Mouse (Mus musculus) heart, postnatal 25 days (tissue): ENCODE results near the gene Syne4. TPM values are rescaled to one million over a fixed set of nuclear protein-coding genes. Genes with fewer than 3 reads are reported as not detected.
A peak's percentile ranks its signal among the peaks of the same experiment; 100 is the strongest.

Experiments
- DNase-seq: peaks from one replicate; pipeline ENCODE4 v3.0.0; 2022; ENCODE audit warnings: low spot score
- intact Hi-C: fragments of 180-260 bp; cut with DNase I; formaldehyde crosslinking; loops from one replicate; pipeline ENCODE4 v1.15.1; 2025
- total RNA-seq, 2 experiments: library from RNA; stranded (reverse); gene quantifications; 2 replicates each; pipeline ENCODE4 v1.2.3; 2021

The Syne4 gene
- total RNA-seq, 2 experiments from 2014 or later, result 0.65 to 1.3 TPM

GRCm38 (mm10) chr7:30324300-30324944 is 9.8 kb downstream of the Syne4 start:
- intact Hi-C loops, result no loop called here
- DNase-seq, result no peak

- no peak for DNase-seq
- intact Hi-C loops, result no loop called here
Measured at GRCm38 (mm10) chr7:30325364-30325763, 10.8 kb downstream of the Syne4 start.

GRCm38 (mm10) chr7:30326427-30326826 is 11.8 kb downstream of the Syne4 start:
- no peak for DNase-seq
- intact Hi-C loops, result no loop called here

GRCm38 (mm10) chr7:30327140-30327539 is 12.5 kb downstream of the Syne4 start:
- intact Hi-C loops, result no loop called here
- DNase-seq, result no peak

GRCm38 (mm10) chr7:30328379-30328778 is 13.8 kb downstream of the Syne4 start:
- no peak for DNase-seq
- intact Hi-C loops, result no loop called here

GRCm38 (mm10) chr7:30331887-30332286 is 17.3 kb downstream of the Syne4 start:
- intact Hi-C loops, result no loop called here
- DNase-seq, result peak; percentile 36

- no peak for DNase-seq
- intact Hi-C loops, result no loop called here
Measured at GRCm38 (mm10) chr7:30332622-30333259, 18.1 kb downstream of the Syne4 start.

- no peak for DNase-seq
- intact Hi-C loops, result no loop called here
Measured at GRCm38 (mm10) chr7:30333436-30333835, 18.8 kb downstream of the Syne4 start.

- intact Hi-C loops, result no loop called here
- DNase-seq, result no peak
Measured at GRCm38 (mm10) chr7:30334563-30334962, 20.0 kb downstream of the Syne4 start.

- no peak for DNase-seq
- intact Hi-C loops, result no loop called here
Measured at GRCm38 (mm10) chr7:30335688-30336087, 21.1 kb downstream of the Syne4 start.

GRCm38 (mm10) chr7:30336384-30336783 is 21.8 kb downstream of the Syne4 start:
- DNase-seq, result peak; percentile 41
- intact Hi-C loops, result no loop called here

- intact Hi-C loops, result no loop called here
- no peak for DNase-seq
Measured at GRCm38 (mm10) chr7:30339432-30340109, 25.0 kb downstream of the Syne4 start.

- DNase-seq, result no peak
- intact Hi-C loops, result no loop called here
Measured at GRCm38 (mm10) chr7:30346635-30347379, 32.2 kb downstream of the Syne4 start.

- intact Hi-C loops, result no loop called here
- no peak for DNase-seq
Measured at GRCm38 (mm10) chr7:30347828-30348227, 33.2 kb downstream of the Syne4 start.

- no peak for DNase-seq
- intact Hi-C loops, result no loop called here
Measured at GRCm38 (mm10) chr7:30353279-30353822, 38.7 kb downstream of the Syne4 start.

- no peak for DNase-seq
- intact Hi-C loops, result no loop called here
Measured at GRCm38 (mm10) chr7:30354059-30354458, 39.5 kb downstream of the Syne4 start.

GRCm38 (mm10) chr7:30358378-30359186 is 44.0 kb downstream of the Syne4 start:
- intact Hi-C loops, result no loop called here
- DNase-seq, result no peak

GRCm38 (mm10) chr7:30359276-30359865 is 44.8 kb downstream of the Syne4 start:
- no peak for DNase-seq
- intact Hi-C loops, result no loop called here

GRCm38 (mm10) chr7:30360028-30360427 is 45.4 kb downstream of the Syne4 start:
- intact Hi-C loops, result no loop called here
- no peak for DNase-seq
